Mouse (Mus musculus) ES-E14 (cell line): ENCODE data around the gene Arpc4.

Experiments used
- CHD2 ChIP-seq: IDR thresholded peaks from 2 replicates; pipeline ENCODE4 v1.6.1; 2014; ENCODE audit warnings: mild to moderate bottlenecking, low read depth, low read length, inconsistent platforms
- HCFC1 ChIP-seq: IDR thresholded peaks from 2 replicates; pipeline ENCODE4 v1.6.1; 2012; ENCODE audit warnings: low read length, inconsistent platforms, borderline replicate concordance; ENCODE audit not compliant: insufficient read depth
- ZNF384 ChIP-seq: IDR thresholded peaks from 2 replicates; pipeline ENCODE4 v1.6.1; 2012; ENCODE audit warnings: low read depth, low read length, inconsistent platforms

GRCm38 (mm10) chr6:113352820-113353219, 25.1 kb upstream of the Arpc4 start:
- no peak for TF ChIP-seq HCFC1
- no peak for TF ChIP-seq CHD2
- no peak for TF ChIP-seq ZNF384
